Mouse (Mus musculus): ENCODE results near the gene Grik5. TPM values are rescaled to one million over a fixed set of nuclear protein-coding genes. Genes with fewer than 3 reads are reported as not detected.

Gene Grik5
- total RNA-seq (2022), result 1 to 10 TPM; 3.7 to 4.5 (median 3.8) TPM

- DNase-seq (ENCODE audit: low spot score), result no peak
Measured at GRCm38 (mm10) chr7:25071979-25072715, at the start of gene Grik5, which contains the start of gene Zfp574. Gene Grik5 (minus strand): TSS chr7:25072346. Gene Zfp574 (plus strand): TSS chr7:25072567.

GRCm38 (mm10) chr7:25121240-25121786 lies 49.2 kb upstream of the Grik5 start:
- no peak for DNase-seq (ENCODE audit: low spot score)

GRCm38 (mm10) chr7:25120061-25120834 lies 48.1 kb upstream of the Grik5 start:
- DNase-seq (ENCODE audit: low spot score), result peak; percentile 36

- no peak for DNase-seq (ENCODE audit: low spot score)
Measured at GRCm38 (mm10) chr7:25112956-25113603, 40.9 kb upstream of the Grik5 start.

- no peak for DNase-seq (ENCODE audit: low spot score)
Measured at GRCm38 (mm10) chr7:25112178-25112955, 40.2 kb upstream of the Grik5 start.

GRCm38 (mm10) chr7:25110336-25110735 lies 38.2 kb upstream of the Grik5 start:
- DNase-seq (ENCODE audit: low spot score), result no peak

- DNase-seq (ENCODE audit: low spot score), result no peak
Measured at GRCm38 (mm10) chr7:25109355-25109754, 37.2 kb upstream of the Grik5 start.

- no peak for DNase-seq (ENCODE audit: low spot score)
Measured at GRCm38 (mm10) chr7:25106790-25107502, 34.8 kb upstream of the Grik5 start.

- DNase-seq (ENCODE audit: low spot score), result peak; percentile 63
Measured at GRCm38 (mm10) chr7:25105411-25106160, 33.4 kb upstream of the Grik5 start.

- DNase-seq (ENCODE audit: low spot score), result no peak
Measured at GRCm38 (mm10) chr7:25099581-25099980, 27.4 kb upstream of the Grik5 start.

GRCm38 (mm10) chr7:25098169-25098568 lies 26.0 kb upstream of the Grik5 start:
- no peak for DNase-seq (ENCODE audit: low spot score)

- no peak for DNase-seq (ENCODE audit: low spot score)
Measured at GRCm38 (mm10) chr7:25089875-25090274, 17.7 kb upstream of the Grik5 start.

GRCm38 (mm10) chr7:25088968-25089367 lies 16.8 kb upstream of the Grik5 start:
- DNase-seq (ENCODE audit: low spot score), result no peak

- no peak for DNase-seq (ENCODE audit: low spot score)
Measured at GRCm38 (mm10) chr7:25088531-25088930, 16.4 kb upstream of the Grik5 start.

GRCm38 (mm10) chr7:25087972-25088371 lies 15.8 kb upstream of the Grik5 start:
- DNase-seq (ENCODE audit: low spot score), result no peak

GRCm38 (mm10) chr7:25087256-25087912 lies 15.2 kb upstream of the Grik5 start:
- no peak for DNase-seq (ENCODE audit: low spot score)

GRCm38 (mm10) chr7:25086656-25087055 lies 14.5 kb upstream of the Grik5 start:
- DNase-seq (ENCODE audit: low spot score), result no peak

GRCm38 (mm10) chr7:25084621-25085020 lies 12.5 kb upstream of the Grik5 start:
- no peak for DNase-seq (ENCODE audit: low spot score)

GRCm38 (mm10) chr7:25082510-25082909 lies 10.4 kb upstream of the Grik5 start:
- no peak for DNase-seq (ENCODE audit: low spot score)
